Mouse (Mus musculus): Measurements from ENCODE around the gene Fcgr4.
"Not testable (repeated sequence)": the region's sequence is repeated elsewhere in the genome, so short reads cannot be mapped to it uniquely, and the experiment has no call there.

The Fcgr4 gene

GRCm38 (mm10) chr1:171018737-171019136 lies at the start of gene Fcgr4:
Gene Fcgr4 (plus strand): TSS chr1:171018920.
- no peak for ATAC-seq (ENCODE audit: low TSS enrichment)

DNA sequence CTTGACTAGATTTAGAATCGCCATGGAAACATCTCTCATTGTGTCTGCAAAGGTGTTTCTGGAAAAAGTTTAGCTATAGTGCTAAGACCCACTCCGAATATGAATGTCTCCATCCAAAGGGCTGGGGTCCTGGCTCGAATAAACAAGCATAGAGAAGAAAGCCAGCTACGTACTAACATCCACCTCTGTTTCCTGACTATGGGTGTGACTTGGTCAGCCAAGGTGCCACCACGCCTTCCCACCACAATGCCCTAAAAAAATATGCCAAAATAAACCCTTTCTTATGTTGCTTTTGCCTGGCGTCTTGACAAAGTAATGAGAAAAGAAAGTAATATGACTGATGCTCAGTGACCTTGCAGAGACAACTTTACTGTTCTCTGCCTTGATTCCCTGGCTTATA lies 46.2 kb upstream of the Fcgr4 start:
- no peak for ATAC-seq (ENCODE audit: low TSS enrichment)

GRCm38 (mm10) chr1:170972936-170973335 lies 45.8 kb upstream of the Fcgr4 start:
- ATAC-seq (ENCODE audit: low TSS enrichment): no peak

DNA sequence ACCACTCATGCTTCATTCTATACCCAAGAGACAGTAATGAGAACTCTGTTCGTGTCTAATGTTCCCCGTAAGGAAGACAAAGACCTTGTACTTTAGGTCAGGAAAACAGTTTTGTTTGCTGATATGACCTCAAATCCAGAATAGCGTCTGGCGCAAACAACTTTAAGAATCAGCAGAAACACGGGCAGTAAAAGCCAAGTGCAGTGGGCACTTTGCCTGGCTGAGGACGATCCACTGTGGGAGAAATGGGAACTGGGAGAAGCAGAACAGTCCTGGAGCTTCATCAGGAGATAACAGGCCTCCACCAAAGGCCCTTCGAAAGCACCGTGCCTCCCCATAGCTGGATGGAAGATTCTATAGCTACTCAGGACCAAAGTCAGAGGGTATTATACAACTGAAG lies 44.5 kb upstream of the Fcgr4 start:
- ATAC-seq (ENCODE audit: low TSS enrichment): no peak

GRCm38 (mm10) chr1:170974736-170975135 lies 44.0 kb upstream of the Fcgr4 start:
- no peak for ATAC-seq (ENCODE audit: low TSS enrichment)

DNA sequence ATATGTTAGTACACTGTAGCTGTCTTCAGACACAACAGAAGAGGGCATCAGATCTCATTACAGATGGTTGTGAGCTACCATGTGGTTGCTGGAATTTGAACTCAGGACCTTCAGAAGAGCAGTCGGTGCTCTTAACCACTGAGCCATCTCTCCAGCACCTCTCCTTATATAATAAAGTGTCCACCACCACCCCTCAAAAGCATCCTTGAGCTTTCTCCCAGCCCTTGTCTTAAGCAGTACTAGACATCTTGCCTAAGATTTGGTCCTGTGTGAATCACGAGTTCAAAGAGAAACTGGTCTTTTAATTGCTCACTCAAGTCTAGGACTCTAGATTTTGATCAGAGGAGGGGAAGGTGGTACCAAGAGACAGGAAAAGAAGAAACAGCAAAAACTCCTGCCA lies 43.4 kb upstream of the Fcgr4 start:
- not testable (repeated sequence) for ATAC-seq (ENCODE audit: low TSS enrichment)

- no peak for ATAC-seq (ENCODE audit: low TSS enrichment)
Measured at GRCm38 (mm10) chr1:170975751-170976161, 43.0 kb upstream of the Fcgr4 start.

DNA sequence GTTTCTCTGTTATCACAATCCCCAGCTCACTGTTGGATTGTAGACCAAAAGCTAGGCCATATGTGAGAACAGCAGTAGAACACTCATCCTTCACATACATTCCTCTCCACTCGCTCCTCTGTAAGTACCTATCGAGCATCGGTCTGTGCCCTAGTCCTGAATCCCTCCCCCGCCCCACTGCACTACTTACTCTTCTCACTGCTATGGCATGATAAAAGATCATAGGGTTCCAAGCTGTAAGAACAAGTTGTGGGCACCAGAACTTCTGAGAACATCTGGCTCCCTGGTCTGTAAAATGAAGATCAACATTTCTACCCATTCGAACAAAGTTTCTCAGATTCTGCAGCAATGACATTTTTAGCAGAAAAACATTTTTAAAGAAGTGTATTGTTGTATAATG lies 42.3 kb upstream of the Fcgr4 start, which contains the start of gene Fcgr2b:
Gene Fcgr2b, minus strand, starts transcription at position 101 of the 400 bp plus-strand sequence.
- no peak for ATAC-seq (ENCODE audit: low TSS enrichment)

DNA sequence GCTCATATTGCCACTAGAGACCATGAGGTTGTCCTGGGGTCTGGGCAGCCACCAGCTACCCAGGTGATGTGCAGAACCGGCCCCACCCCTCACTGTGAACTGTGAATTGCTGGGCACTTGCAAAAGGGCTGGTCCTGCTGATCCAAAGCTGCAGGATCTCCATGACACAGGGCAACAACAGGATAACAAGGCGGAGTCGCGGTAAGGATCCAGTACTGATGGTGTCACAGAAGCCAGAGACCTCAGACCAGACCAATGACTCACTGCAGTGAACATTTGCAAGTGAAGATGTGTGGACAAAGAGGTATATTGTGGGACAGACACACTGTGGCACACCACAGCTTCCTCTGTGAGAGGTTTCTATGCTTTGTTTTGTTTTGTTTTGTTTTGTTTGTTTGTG lies 40.1 kb upstream of the Fcgr4 start:
- no peak for ATAC-seq (ENCODE audit: low TSS enrichment)

GRCm38 (mm10) chr1:170981679-170982078 lies 37.0 kb upstream of the Fcgr4 start:
- not testable (repeated sequence) for ATAC-seq (ENCODE audit: low TSS enrichment)

DNA sequence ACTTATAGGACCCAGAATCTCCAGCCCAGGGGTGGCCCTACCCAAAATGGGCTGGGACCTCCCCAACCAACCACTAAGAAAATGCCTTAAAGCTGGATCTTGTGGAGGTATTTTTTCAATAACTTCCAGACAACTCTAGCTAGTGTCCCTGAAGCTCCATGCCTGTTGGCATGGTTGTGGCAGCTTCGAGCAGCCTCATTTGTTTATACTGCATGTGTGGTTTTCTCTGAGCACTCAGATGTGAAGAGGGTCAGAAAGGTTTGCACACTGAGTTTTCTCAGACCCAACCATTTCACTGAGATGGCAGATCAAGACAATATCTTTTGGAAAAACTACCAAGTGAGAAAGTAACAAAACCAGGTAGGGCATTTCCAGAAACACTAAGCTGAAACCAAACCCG lies 36.4 kb upstream of the Fcgr4 start:
- no peak for ATAC-seq (ENCODE audit: low TSS enrichment)

DNA sequence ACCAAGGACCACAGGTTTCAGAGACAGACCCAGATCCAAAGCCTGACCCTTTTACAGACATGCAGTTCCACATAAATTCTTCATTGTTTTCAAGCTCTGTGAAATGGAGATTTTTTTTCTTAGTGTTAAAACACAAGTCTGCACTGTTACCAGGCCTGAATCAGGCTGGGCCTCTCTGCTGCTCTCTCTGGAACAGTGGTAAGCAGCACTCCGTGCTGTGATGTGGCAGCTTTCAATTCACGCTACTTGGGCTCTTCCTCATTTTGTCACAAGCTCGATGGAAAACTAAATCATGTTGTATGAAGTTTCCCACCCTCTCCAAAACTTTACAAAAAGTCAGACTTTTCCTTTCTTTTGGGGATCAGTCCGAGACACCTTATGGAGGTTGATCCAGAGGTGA lies 35.7 kb upstream of the Fcgr4 start:
- ATAC-seq (ENCODE audit: low TSS enrichment): no peak

DNA sequence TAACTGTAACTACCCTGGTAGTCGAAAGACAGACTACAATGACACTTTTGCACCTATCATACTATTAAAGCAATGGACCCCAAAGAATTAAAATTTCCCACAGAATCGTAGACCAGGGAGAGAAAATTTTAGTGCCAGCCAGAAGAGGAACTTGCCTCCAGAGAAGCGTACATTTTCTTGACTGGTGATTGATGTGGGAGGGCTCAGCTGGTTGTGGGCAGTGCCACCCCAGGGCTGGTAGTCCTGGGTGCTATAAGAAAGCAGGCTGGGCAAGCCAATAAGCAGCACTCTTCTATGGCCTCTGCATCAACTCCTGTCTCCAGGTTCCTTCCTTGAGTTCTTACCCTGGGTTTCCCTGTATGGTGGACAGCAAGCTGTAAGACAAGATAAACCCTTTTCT lies 33.6 kb upstream of the Fcgr4 start:
- ATAC-seq (ENCODE audit: low TSS enrichment): no peak

DNA sequence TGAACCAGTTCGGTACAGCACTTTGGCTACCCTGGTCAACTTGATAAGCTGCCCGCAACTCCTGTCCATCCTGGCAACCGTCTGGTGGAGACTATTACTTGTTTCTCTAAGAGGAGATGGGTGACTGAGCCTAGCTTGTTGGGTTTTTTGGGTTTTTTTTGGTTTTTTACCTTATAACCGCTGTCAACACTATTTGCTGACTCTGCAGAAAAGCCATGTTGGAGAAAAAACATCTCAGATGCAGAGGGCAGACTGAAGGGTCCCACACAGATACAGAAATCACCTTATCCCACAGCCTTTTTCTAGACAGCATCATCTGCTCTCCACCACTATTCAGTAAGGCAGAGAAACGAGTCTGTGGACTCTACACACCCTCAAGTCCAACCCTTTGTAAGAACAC lies 32.9 kb upstream of the Fcgr4 start:
- ATAC-seq (ENCODE audit: low TSS enrichment): no peak

DNA sequence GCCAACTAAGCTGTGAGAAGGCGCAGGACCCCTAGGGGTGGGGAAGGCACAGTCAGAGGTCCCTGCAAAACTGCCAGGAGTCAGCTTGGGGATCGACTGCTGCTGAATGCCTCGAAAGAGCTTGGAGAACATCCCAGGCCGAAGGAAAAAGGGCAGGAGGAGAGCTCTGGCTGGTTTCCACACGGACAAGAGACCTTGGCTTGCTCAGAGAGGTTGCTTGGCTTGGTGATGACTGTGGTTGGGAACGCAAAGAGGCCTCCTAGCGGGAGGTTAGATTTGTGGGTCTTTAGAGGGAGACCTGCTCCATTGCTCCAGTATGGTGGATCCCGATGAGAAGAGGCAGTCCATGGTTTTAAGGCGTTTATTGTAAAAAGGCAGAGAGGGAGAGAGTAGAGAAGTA lies 29.1 kb upstream of the Fcgr4 start:
- no peak for ATAC-seq (ENCODE audit: low TSS enrichment)

- ATAC-seq (ENCODE audit: low TSS enrichment): peak; percentile 93
Measured at GRCm38 (mm10) chr1:170992550-170992949, 26.2 kb upstream of the Fcgr4 start.

DNA sequence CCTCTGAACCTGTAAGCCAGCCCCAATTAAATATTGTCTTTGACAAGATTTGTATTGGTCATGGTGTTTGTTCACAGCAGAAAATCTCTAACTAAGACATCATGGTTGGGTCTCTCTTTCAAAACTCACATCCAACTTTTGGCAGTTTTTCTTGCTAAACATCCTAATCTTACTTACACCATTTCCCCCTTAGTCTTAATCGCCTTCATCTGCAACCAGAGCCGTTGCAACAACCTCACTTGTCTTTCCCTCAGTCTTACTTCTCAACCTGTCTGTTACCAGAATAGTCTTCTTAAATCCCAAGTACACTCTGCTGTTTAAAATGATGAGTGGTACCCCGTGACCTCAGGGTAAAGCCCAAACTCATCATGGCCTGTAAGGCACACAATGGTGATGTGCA lies 22.7 kb upstream of the Fcgr4 start:
- no peak for ATAC-seq (ENCODE audit: low TSS enrichment)

- peak; percentile 66 for ATAC-seq (ENCODE audit: low TSS enrichment)
Measured at GRCm38 (mm10) chr1:170996753-170997152, 22.0 kb upstream of the Fcgr4 start.

- ATAC-seq (ENCODE audit: low TSS enrichment): peak; percentile 95
Measured at GRCm38 (mm10) chr1:170997756-170998655, 20.7 kb upstream of the Fcgr4 start.

GRCm38 (mm10) chr1:170999811-171000210 lies 18.9 kb upstream of the Fcgr4 start:
- no peak for ATAC-seq (ENCODE audit: low TSS enrichment)

- no peak for ATAC-seq (ENCODE audit: low TSS enrichment)
Measured at GRCm38 (mm10) chr1:171005081-171005480, 13.6 kb upstream of the Fcgr4 start.

DNA sequence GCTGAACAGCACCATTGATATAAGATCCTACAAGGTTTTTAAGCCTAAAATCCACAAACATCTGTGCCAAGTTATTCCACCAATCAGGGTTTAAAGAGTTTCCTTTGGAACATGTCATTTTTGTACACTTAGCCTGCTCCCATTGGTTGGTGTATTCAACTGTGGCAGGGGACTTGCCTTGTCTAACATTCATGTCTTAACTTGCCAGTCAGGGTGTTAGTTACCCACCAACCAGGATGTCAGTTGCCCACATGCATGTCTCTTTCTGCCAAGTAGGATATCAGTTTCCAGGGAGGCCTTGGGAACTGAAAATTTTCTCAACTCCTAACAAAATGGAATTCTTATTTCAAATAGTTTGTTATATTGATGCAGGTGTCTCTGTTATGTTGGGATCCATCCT lies 13.1 kb upstream of the Fcgr4 start:
- ATAC-seq (ENCODE audit: low TSS enrichment): no peak

GRCm38 (mm10) chr1:171006335-171006734 lies 12.4 kb upstream of the Fcgr4 start:
- ATAC-seq (ENCODE audit: low TSS enrichment): no peak

- ATAC-seq (ENCODE audit: low TSS enrichment): no peak
Measured at GRCm38 (mm10) chr1:171006905-171007304, 11.8 kb upstream of the Fcgr4 start.

Measured in frontal cortex, adult (tissue).